Mouse (Mus musculus) B cell, adult 62 days (primary cell): Measurements from ENCODE around the gene C130074G19Rik. TPM values are rescaled to one million over a fixed set of nuclear protein-coding genes. Genes with fewer than 3 reads are reported as not detected.

Experiments used
- total RNA-seq: library from RNA; stranded (reverse); gene quantifications from 4 replicates; pipeline ENCODE4 v1.2.4, GENCODE M21; 2023

The C130074G19Rik gene
- not detected in 4 replicates for total RNA-seq

GRCm38 (mm10) chr1:184882281-184883268 lies at the start of gene C130074G19Rik:
C130074G19Rik (minus strand) TSS chr1:184883218.

DNA sequence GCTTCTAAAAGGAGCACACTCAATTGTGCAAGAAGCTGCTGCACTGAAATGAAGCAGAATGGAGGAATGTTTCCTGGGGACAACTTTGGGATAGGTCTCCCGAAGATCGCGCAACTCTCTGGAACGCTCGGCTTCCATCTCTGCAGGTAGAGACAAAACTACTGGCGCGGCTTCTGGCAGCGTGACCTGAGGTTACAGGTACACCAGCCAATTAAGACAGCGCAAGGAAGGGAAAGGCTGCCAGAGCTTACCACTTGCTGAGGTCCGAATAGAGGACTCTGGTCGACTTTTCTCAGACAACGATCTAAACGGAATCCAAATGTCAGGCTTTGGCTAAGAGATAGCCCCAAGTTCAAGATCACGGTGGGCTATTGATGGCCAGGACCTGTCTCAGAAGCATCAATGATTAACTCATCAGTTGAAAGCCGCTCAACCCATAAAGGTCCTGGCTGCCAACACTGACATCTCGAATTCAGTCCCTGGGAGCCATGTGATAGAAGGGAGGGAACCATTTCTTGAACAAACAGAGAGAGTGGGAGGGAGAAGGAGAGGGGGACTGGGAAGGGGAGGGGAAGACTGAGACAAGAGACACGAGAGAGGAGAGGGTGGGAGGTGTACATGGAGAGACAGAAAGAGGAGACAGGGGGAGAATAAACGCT lies 36.8 kb downstream of the C130074G19Rik start, which contains the start of gene Marc2:
TSS of gene Marc2 (minus strand) at position 360 of the 659 bp plus-strand sequence.

Other genes with a start within 250 kb of the C130074G19Rik start
- 3.6 to 7.2 TPM (median 5.4 TPM) in 4 replicates for gene Hlx, start 150.6 kb downstream of the C130074G19Rik start, total RNA-seq
- gene Marc1, start 71.9 kb downstream of the C130074G19Rik start, total RNA-seq, result 0.28 to 0.58 TPM (median 0.46 TPM) in 3 of 4 replicates, not detected in the other
- 167 to 183 TPM (median 180 TPM) in 4 replicates for gene Marc2, start 36.8 kb downstream of the C130074G19Rik start, total RNA-seq
- not detected in 4 replicates for gene Mark1, start 116.4 kb upstream of the C130074G19Rik start, total RNA-seq